Mouse (Mus musculus) urinary bladder, postnatal 14 days (tissue): Measurements from ENCODE around the gene Hmga1.

ENCODE experiments used
- DNase-seq: peaks from one replicate; pipeline ENCODE4 v3.0.0; 2021; ENCODE audit warnings: low spot score

Hmga1 gene

GRCm38 (mm10) chr17:27556315-27557011, at the start of gene Hmga1:
Gene Hmga1, plus strand, starts transcription at chr17:27556497.
- peak; percentile 83 for DNase-seq

- DNase-seq = no peak
Measured at GRCm38 (mm10) chr17:27506871-27507590, 49.3 kb upstream of the Hmga1 start.

- no peak for DNase-seq
Measured at GRCm38 (mm10) chr17:27507591-27507945, 48.7 kb upstream of the Hmga1 start.

GRCm38 (mm10) chr17:27508002-27508401, 48.3 kb upstream of the Hmga1 start:
- DNase-seq = no peak

GRCm38 (mm10) chr17:27508513-27508912, 47.8 kb upstream of the Hmga1 start:
- no peak for DNase-seq

GRCm38 (mm10) chr17:27509056-27509455, 47.2 kb upstream of the Hmga1 start:
- DNase-seq = no peak

GRCm38 (mm10) chr17:27510258-27511124, 45.8 kb upstream of the Hmga1 start:
- no peak for DNase-seq

GRCm38 (mm10) chr17:27511125-27511735, 45.1 kb upstream of the Hmga1 start:
- no peak for DNase-seq

- no peak for DNase-seq
Measured at GRCm38 (mm10) chr17:27511865-27512618, 44.3 kb upstream of the Hmga1 start.

GRCm38 (mm10) chr17:27512619-27513161, 43.6 kb upstream of the Hmga1 start:
- DNase-seq = no peak

- DNase-seq = no peak
Measured at GRCm38 (mm10) chr17:27513279-27513915, 42.9 kb upstream of the Hmga1 start.

GRCm38 (mm10) chr17:27513916-27514762, 42.2 kb upstream of the Hmga1 start:
- DNase-seq = no peak

- DNase-seq = no peak
Measured at GRCm38 (mm10) chr17:27518296-27518695, 38.0 kb upstream of the Hmga1 start.

- no peak for DNase-seq
Measured at GRCm38 (mm10) chr17:27518700-27519595, 37.3 kb upstream of the Hmga1 start.

GRCm38 (mm10) chr17:27520557-27520956, 35.7 kb upstream of the Hmga1 start:
- DNase-seq = peak; percentile 42

GRCm38 (mm10) chr17:27521303-27521702, 35.0 kb upstream of the Hmga1 start, which contains the start of gene Grm4:
Gene Grm4, minus strand, starts transcription at chr17:27521403.
- DNase-seq = no peak

- no peak for DNase-seq
Measured at GRCm38 (mm10) chr17:27523121-27523520, 33.2 kb upstream of the Hmga1 start.

GRCm38 (mm10) chr17:27527188-27527587, 29.1 kb upstream of the Hmga1 start:
- DNase-seq = no peak

GRCm38 (mm10) chr17:27528030-27528429, 28.3 kb upstream of the Hmga1 start:
- DNase-seq = no peak
